Mouse (Mus musculus) cerebellum, adult 2 months (tissue): Measurements from ENCODE around the gene Rerg. TPM values are rescaled to one million over a fixed set of nuclear protein-coding genes. Genes with fewer than 3 reads are reported as not detected.

Experiments used
- DNase-seq, 2 experiments: peaks; one replicate each; pipeline ENCODE4 v3.0.0; 2021
- H3K27ac ChIP-seq: fragments of 200-500 bp; 2 replicates; pipeline ENCODE4 v1.5.1; 2012; ENCODE audit warnings: low read length, control low read depth, inconsistent platforms; ENCODE audit not compliant: insufficient read depth
- H3K27me3 ChIP-seq: fragments of 200-500 bp; 2 replicates; pipeline ENCODE4 v1.6.1; 2012; ENCODE audit warnings: inconsistent platforms, mild to moderate bottlenecking, low read length, moderate library complexity; ENCODE audit not compliant: control insufficient read depth, insufficient read depth
- H3K4me1 ChIP-seq: fragments of 200-500 bp; 2 replicates; pipeline ENCODE4 v1.6.1; 2011; ENCODE audit warnings: low read length; ENCODE audit not compliant: control insufficient read depth, insufficient read depth
- H3K4me3 ChIP-seq: fragments of 200-500 bp; replicated peaks from 2 replicates; pipeline ENCODE3; 2011; ENCODE audit warnings: mild to moderate bottlenecking, low read depth, low read length, control low read depth; ENCODE audit not compliant: insufficient read depth
- CTCF ChIP-seq: fragments of 200-500 bp; IDR thresholded peaks from 2 replicates; pipeline ENCODE4 v1.5.1; 2011; ENCODE audit warnings: low read depth, mild to moderate bottlenecking, control low read depth, low read length, moderate library complexity, borderline replicate concordance; ENCODE audit not compliant: insufficient read depth
- POLR2A ChIP-seq: fragments of 200-500 bp; IDR thresholded peaks from 2 replicates; pipeline ENCODE4 v1.6.1; 2011; ENCODE audit warnings: low read length, control low read depth, borderline replicate concordance; ENCODE audit not compliant: insufficient read depth
- WGBS: fragments of 180-500 bp; shearing (Covaris S2); methylation state at CpG from one replicate; pipeline ENCODE4 v1.1.7; 2018; 5-methylcytosine and 5-hydroxymethylcytosine counted together
- polyA plus RNA-seq: library from polyadenylated mRNA; depleted of rRNA; stranded (reverse); fragments of >200 nt; gene quantifications from 2 replicates; pipeline ENCODE4 v1.2.3, GENCODE M21; 2012

Gene Rerg
- polyA plus RNA-seq, 1 experiment: 9.2 TPM

- H3K27ac ChIP-seq: no peak overlapping the region
- no peak for DNase-seq
- no peak overlapping the region for H3K4me3 ChIP-seq
- TF ChIP-seq POLR2A (no peak), CTCF (no peak)
- H3K27me3 ChIP-seq: no peaks in the 10 kb centered on the region; the same call in 1 of the 2 replicates
- no peaks in the 10 kb centered on the region for H3K4me1 ChIP-seq
- WGBS: 49% methylated on average over 8 of the region's 8 CpGs
Observed at GRCm38 (mm10) chr6:137159372-137159926, 10.8 kb downstream of the Rerg start.

DNA sequence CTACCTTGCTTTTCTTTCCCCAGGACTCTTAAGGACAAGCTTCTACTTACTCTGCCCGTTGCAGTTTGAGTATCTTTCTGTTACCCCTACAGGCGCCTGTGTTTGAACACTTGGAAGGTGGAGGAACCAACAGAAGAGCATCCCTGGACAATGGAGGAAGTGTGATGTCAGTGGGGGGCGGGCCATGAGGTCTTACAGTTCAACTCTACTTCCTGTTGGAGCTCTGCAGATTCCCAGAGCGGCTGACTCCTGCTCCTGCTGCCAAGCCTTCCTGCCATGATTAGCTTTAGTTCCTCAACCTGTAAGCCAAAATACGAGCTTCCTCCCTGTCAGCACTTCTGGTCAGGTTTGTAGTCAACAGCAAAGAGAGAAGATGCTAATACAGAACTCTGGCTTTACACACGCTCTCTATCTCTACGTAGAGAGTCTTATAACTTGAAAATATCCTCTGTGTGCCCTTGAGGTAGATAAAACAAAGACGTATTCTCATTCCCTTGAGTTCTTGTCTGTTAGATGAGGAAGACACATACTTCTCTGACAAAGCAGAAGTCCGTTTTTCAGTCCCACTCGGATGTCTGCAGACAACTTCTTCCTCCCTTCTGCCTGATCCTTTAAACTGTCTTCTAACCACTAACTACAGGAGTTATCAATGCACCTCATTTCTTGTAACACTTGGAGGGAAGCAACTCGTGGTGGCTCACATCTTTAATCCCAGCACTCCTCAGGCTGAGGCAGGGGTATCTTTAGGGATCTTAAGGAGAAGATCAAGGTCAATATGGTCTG lies 13.7 kb downstream of the Rerg start:
- DNase-seq: no peak
- H3K27ac ChIP-seq: no peak overlapping the region
- H3K4me3 ChIP-seq: no peak overlapping the region
- WGBS: 71% methylated on average over 11 of the region's 11 CpGs
- TF ChIP-seq CTCF (no peak), POLR2A (no peak)
- H3K27me3 ChIP-seq: no peaks in the 10 kb centered on the region; the same call in 1 of the 2 replicates
- no peaks in the 10 kb centered on the region for H3K4me1 ChIP-seq

GRCm38 (mm10) chr6:137155196-137156137 lies 14.8 kb downstream of the Rerg start:
- no peaks in the 10 kb centered on the region; the same call in 1 of the 2 replicates for H3K27me3 ChIP-seq
- DNase-seq: no peak
- WGBS: 55% methylated on average over 26 of the region's 26 CpGs
- no peak overlapping the region for H3K27ac ChIP-seq
- peak overlapping the region; percentile 15 for H3K4me3 ChIP-seq
- no peak for TF ChIP-seq CTCF
- no peak for TF ChIP-seq POLR2A
- H3K4me1 ChIP-seq: no peaks in the 10 kb centered on the region

GRCm38 (mm10) chr6:137153021-137153420 lies 17.3 kb downstream of the Rerg start:
- no peak for TF ChIP-seq POLR2A
- no peak for TF ChIP-seq CTCF
- Histone ChIP-seq H3K27ac (no peak overlapping the region), H3K4me1 (no peaks in the 10 kb centered on the region), H3K4me3 (no peak overlapping the region), H3K27me3 (no peaks in the 10 kb centered on the region; the same call in 1 of the 2 replicates)
- DNase-seq: no peak
- WGBS: 82% methylated on average over 14 of the region's 14 CpGs

GRCm38 (mm10) chr6:137151015-137151414 lies 19.3 kb downstream of the Rerg start:
- no peak for DNase-seq
- 85% methylated on average over 2 of the region's 2 CpGs for WGBS
- no peak overlapping the region for H3K4me3 ChIP-seq
- no peaks in the 10 kb centered on the region; the same call in 1 of the 2 replicates for H3K27me3 ChIP-seq
- no peak for TF ChIP-seq POLR2A
- H3K4me1 ChIP-seq: no peaks in the 10 kb centered on the region
- no peak overlapping the region for H3K27ac ChIP-seq

DNA sequence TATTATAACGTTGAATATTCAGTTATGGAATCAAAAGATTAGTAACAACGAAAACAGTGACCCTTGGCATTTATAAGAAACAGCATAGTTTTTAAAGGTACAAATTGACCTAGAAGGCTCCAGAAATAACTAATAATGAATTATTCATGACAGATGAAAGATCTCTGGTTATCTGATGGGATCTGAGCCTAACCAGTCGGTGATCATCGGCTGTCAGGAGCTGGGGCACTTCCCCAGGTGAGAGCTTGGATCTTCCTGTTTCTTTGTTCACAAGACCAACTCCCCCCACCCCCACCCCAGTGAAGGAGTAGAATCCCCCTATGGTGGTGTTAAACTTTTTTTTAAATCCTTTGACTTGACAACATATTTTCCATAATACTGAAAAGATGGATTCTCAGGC lies 20.5 kb downstream of the Rerg start:
- Histone ChIP-seq H3K4me1 (no peaks in the 10 kb centered on the region), H3K4me3 (no peak overlapping the region), H3K27me3 (no peaks in the 10 kb centered on the region), H3K27ac (no peak overlapping the region)
- TF ChIP-seq CTCF (no peak), POLR2A (no peak)
- DNase-seq: no peak
- WGBS: 78% methylated on average over 4 of the region's 4 CpGs

DNA sequence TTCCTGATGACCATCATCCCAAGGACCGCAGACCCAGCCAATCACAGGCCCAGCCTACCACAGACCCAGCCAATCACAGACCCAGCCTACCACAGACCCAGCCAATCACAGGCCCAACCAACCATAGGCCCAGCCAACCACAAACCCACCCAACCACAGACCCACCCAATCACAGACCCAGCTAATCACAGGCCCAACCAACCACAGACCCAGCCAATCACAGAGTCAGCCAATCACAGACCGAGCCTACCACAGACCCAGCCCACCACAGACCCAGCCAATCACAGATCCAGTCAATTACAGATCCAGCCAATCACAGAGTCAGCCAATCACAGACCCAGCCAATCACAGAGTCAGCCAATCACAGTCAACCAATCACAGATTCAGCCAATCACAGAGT lies 23.4 kb downstream of the Rerg start:
- WGBS: 93% methylated on average over 2 of the region's 2 CpGs
- Histone ChIP-seq H3K27ac (no peak overlapping the region), H3K27me3 (no peaks in the 10 kb centered on the region), H3K4me1 (no peaks in the 10 kb centered on the region), H3K4me3 (no peak overlapping the region)
- TF ChIP-seq CTCF: no peak
- no peak for TF ChIP-seq POLR2A
- no peak for DNase-seq
